Mouse (Mus musculus) kidney, postnatal 14 days (tissue): ENCODE data around the gene Rph3a.
"Not testable (repeated sequence)": the region's sequence is repeated elsewhere in the genome, so short reads cannot be mapped to it uniquely, and the experiment has no call there.

ENCODE experiments used
- DNase-seq: peaks from one replicate; pipeline ENCODE4 v3.0.0; 2022; ENCODE audit warnings: mixed read lengths

Gene Rph3a

DNA sequence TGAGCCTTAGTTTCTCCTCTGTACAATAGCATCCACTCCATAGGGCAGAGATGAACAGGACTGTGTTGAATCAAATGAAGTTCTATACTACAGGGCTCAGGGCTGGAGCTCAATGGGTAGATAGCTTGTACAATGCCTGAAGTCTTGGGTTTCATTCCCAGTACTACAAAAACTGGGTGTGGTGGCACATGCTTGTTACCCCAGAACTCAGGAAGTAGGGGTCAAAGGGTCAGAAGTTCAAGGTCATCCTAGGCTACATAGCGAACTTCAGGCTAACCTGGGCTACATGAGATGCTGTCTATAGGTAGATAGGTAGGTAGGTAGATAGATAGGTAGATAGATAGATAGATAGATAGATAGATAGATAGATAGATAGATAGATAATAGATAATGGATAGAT is 38.6 kb downstream of the Rph3a start:
- no peak for DNase-seq

DNA sequence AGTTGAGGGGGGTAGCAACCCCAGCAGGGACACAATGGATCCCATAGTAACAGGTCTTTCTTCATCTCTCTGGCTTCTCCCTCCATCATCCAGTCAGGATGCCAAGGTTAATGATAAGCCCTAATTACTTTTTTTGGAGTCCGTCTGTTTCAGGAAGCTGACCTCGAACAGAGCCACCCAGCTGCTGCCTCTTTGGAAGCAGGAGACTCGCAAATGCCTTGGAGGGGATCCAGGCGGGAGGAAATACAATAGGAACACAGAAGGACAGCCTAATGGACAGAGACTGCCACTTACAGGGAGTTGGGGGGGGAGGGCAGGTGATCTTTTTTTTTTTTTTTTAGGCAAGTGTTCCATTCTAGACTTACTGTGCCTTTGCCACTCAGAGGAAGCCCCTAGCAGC is 40.2 kb downstream of the Rph3a start:
- peak; percentile 20 for DNase-seq

DNA sequence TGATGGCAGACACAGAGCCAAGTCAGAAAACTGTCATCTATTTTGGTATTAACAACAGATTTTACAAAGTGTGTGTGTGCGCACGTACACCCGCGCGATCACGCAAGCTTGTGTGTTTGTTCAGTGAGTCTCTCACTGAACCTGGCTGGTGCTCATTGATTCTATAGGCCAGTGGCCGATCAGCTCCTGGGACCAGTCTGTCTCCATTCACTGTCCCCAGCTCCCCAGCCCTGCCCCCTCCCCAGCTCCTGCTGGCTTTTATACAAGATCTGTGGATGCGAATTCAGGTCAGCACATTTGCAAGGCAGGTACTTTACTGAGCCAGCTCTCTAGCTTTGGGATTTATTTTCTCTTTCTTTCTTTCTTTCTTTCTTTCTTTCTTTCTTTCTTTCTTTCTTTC is 41.1 kb downstream of the Rph3a start:
- DNase-seq: no peak

DNA sequence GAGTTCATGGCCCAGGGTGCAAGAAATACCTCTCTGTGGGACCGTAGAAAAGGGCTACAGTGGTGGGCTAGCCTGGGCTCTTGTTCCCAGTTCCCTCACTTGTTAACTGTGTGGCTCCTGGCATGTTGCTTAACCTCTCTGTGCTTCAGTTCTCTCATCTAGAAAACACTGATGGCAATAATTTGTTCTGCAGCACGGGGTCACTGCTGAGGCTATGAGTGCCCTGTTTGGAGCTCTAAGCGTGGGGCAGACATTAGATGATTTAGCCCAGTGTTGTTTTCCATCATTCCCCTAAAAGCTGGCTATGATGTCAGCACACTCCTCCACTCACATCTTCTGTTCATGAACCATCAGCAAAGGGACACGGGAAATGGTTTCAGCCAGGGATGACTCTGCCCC is 41.8 kb downstream of the Rph3a start:
- DNase-seq: no peak

DNA sequence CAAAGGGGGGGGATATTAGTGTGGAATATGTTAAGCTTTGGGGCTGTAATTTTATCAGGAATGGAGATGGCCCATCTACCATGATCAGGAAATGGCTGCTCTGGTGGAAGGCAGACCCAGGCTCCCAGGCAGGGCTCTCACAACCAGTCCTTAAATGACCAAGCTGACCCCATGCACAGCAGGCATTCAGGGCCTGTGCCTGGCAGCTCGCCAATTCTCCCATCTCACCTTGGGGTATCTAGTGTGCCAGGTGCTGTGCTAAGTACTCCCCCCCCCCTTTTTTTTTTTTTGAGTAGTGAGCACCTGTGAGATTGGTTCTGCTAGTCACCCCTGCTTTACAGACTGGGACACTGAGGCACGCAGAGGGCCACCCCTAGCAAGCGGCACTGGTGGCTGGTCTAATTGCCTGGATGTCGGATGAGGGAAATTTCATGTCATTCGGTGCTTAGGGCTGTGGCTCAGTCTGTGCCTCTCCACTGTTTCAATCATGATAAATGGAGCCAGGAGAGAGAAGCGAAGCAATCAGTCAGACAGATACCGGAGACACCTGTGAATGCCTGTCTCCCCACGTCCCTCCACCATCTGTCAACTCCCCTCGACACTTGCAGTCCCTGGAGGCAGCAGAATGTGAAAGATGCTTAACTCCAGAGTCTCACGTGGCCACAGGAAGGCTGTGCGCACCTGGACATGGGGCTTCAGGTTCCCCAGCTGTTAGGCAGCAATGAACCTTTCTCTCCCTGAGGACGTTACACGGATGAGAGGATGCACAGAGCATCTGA is 42.3 kb downstream of the Rph3a start:
- no peak for DNase-seq

DNA sequence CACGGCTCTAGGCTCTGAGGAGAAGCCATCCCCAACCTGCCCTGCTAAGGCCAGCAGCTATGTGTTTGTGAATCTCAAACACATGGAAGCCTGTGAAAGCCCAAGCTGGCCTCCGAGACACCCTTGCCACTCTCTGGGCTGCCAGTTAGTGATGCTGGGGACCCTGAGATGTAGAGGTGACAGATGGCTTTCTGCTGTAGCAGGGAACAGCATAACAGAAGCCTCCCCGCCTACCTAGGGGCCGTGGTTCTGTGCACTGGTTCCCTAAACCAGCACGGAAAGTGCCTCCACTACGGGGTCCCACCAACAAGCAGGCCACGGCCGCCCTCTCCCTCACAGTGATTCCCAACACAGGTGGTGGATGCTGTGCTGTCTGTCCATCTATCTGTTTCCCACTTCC is 43.0 kb downstream of the Rph3a start:
- no peak for DNase-seq

DNA sequence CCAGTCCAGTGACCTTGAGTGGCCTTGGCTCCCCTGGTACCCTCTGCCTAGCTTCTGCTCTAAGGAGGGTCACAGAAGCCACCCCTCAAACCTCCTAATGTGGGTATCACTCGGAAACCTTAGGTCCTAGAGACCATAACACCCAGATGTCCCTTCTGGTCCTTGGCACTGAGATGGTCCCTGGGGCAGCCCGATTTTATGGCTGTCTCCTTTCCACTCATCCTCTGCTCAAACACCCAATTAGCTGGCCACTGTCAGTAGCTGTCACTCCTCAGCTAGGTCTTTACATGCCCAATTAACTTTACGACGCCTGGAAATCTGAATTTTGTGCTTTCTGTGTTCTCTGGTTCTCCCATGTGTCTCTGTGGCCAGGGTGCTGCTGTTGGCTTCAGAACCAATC is 43.7 kb downstream of the Rph3a start:
- DNase-seq: no peak

DNA sequence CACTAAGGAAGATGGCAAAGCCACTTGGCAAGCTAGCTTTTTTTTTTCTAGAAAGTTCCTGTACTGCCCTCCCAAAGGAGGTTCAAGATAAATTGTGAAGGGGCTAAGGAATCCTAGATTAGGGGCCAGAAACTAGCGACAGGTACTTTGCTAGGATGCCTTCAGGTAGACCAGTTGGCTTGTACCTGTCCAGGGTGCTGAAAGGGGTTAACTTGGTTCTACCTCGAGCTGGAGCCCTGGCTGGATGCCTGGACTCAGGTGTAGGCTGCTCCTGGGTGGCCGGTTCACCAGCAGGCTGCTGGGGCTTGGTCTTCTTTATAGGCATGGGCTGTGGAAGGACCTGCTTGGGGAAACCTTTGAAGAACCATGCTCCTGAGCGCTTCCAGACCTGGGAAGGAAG is 48.9 kb downstream of the Rph3a start:
- peak; percentile 6 for DNase-seq

DNA sequence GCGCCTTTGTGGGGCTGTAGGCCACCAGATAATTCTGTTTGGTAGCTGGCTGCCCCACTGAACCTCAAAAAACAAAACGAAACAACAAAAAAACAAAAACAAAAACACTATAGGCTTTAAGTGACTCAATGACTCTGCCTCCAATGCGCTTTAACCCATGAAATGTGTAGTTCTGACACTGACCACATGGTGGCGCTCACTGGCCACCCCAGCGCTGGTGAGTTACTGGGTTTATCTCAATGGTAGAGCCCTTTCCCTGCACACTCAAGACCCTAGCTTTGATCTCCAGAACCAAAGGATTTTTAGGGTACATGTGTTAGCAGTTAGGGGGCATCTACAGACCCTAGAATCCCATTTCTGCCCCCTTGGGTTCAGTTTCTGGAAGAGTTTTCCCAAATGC is 55.9 kb downstream of the Rph3a start:
- no peak for DNase-seq

DNA sequence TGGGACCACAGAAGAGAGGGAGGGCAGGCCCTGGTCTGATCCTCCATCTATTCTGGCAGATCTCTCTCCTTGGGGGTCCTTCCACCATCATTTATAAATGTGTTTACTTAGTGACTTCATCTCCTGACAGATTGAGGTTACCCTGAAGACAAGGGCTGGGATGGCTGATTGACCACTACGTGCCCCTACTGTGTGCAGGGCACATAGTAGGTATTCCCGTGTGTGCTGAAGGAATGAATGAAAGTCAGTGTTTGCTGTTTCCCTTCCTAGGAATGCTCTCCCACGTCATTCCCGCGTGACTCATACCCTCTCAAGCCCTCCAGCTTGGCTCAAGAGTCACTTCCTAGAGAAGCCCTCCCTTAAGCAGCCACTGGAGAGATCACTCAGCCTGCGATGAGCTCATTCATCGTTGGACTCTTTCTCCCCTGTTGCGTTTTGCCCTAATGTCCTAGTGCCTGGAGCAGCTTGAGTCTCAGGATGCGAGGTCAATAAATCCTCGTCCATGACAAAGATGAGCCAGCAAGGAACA is 57.6 kb downstream of the Rph3a start:
- no peak for DNase-seq

DNA sequence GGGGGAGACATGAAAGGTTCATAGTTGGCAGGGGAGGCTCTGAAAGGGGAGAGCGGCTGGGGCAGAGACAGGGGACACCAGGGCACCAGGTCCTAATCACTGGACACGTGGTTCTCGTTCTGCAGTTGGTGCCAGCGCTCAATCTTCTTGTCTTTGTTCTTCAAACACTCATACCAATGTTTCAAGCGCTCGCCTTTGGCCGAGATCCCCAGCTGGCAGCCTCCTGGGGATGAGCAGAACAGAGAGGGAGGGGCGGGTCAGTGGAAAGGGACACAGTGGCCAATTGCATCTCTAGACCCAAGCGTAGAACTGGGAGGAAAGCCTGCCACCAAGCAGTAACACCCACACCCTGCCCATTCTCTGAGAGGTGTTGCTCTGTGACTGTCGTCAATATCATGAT is 67.8 kb downstream of the Rph3a start:
- no peak for DNase-seq

DNA sequence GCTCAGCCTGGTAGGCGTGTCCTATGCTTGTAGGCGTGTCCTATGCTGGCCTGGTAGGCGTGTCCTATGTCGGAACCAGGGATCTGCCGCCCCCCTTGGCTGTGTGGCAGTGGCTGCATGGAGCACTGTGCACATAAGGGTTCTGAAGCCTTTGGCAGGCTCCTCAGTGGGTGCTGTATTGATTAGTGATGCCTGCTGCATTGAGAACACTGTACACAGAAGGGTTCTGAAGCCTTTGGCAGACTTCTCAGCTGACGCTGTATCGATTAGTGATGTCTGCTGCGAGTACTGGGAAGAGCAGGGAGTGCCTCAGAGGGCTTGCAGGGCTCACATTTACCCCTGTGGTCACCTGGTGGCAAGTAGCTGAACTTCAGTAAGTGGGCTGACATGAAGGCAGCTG is 71.3 kb downstream of the Rph3a start:
- DNase-seq: no peak

DNA sequence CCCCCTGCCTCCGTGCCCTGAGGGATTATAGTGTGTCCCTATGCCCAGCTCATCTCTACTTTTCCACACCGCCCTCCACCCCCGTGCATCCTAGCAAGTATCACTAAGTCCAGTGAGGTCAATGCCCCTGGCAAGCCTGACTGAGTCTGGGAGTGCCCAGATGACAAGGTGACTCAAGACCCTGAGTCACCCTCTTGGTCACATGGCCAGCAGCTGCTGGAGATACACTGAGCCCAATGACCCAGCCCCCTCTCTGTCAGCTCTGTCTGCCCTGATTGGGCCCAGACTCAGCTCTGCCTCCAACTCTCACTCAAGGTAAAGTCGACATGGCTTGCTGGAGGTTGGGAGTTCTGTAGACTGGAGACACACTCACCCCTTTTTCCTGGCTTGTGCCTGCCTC is 72.1 kb downstream of the Rph3a start:
- DNase-seq: no peak

DNA sequence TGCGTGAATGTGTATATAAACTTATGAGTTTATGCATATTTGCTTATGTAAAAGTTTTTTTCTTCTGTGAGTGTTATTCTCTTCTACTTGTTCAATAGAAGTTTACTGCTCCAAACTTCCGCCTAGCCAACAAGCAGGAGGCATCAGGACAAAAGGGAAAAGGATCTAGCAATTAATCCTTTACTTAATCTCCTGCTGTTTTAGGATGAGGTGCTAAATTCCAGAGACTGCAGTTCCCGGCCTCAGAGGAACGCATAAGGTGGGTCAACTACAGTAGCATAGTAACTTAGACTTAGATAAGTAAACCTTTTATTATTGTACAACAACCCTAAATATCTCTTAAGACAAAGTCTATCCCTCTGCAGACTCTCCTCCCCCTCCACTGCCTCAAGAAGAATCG is 75.9 kb downstream of the Rph3a start:
- DNase-seq: no peak

DNA sequence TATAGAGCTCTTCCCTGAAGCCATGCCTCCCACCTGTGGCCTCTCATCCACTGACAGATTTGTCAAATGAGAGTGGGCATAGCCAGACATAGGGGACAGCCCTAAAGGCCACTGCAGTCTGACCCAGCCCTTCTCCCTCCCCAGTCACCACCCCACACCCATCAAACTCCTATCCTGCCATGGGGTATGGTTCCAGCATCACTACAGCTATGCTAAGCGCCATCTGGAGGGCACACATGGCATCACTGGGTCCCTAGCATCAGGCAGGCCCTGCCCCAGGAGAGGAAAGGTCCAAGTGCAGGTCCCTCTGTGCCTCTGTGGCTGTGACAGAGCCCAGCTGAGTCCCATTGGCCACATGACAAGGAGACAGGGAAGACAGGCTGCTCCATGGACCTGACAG is 82.9 kb downstream of the Rph3a start:
- no peak for DNase-seq

DNA sequence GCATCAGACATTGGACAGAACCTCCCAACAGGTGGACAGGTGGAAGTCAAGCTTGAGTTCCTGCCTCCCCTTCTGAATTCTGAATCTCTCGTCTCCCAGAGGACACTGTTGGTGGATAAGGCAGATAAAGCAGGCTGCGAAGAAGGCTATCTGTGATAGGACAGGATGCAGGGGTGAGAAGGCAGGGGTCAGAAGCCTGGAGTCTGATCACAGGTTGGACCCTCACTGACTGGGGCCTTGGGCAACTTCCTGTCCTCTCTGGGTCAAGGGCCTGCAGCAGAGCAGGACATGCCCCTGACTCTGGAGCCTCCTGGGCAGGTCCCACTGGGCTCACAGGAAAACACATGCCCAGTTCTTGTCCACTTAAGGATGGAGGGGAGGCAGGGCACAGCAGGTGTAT is 83.6 kb downstream of the Rph3a start:
- DNase-seq: not testable (repeated sequence)

DNA sequence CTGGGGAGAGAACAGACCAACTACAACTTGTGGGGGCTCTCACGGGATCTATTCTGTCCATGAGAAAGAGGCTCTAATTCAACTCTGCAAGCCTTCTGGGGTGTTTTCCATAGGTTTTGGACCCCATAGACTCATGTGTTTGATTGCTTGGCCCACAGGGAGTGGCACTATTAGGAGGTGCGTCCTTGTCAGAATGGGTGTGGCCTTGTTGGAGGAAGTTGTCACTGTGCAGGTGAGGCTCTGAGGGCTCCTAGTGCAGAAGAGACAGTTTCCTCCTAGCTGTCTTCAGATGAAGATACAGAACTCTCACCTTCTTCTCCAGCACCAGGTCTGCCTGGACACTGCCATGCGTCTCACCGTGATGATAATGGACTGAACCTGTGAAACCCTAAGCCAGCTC is 85.4 kb downstream of the Rph3a start:
- DNase-seq: not testable (repeated sequence)

DNA sequence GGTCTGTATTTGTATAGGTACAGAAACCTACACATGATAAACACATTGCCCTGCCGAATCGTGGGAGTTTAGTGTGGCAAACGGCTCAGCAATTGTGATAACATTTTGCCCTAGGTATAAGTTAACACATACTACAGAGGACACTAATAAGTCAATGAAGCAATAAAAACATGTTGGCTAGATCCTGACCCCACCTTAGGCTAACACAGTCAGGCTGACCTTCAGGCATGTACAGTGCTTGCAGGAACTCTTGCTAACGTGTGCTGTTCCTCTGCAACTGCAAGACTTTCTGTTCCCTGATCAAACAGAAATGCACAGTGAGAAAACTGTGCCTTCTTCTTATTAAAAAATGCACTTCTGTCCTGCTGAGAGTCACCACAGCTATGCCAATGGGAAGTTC is 85.9 kb downstream of the Rph3a start:
- DNase-seq: no peak

DNA sequence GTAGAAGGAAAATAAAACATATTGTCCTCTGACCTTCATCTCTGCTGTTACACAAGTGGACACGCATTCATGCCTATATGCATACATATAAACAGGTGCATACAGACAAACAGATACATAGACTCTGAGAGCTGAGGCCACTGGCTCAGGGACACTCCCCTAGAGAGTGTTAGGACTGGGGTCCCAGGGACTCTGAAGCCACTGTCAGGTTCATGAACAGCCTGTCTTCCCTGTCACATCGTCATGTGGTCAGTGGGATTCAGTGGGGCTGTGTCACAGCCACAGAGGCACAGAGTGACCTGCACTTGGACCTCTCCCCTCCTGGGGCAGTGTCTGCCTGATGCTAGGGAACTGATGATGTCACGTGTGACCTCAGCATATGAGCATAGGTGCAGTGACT is 89.6 kb downstream of the Rph3a start:
- DNase-seq: no peak

DNA sequence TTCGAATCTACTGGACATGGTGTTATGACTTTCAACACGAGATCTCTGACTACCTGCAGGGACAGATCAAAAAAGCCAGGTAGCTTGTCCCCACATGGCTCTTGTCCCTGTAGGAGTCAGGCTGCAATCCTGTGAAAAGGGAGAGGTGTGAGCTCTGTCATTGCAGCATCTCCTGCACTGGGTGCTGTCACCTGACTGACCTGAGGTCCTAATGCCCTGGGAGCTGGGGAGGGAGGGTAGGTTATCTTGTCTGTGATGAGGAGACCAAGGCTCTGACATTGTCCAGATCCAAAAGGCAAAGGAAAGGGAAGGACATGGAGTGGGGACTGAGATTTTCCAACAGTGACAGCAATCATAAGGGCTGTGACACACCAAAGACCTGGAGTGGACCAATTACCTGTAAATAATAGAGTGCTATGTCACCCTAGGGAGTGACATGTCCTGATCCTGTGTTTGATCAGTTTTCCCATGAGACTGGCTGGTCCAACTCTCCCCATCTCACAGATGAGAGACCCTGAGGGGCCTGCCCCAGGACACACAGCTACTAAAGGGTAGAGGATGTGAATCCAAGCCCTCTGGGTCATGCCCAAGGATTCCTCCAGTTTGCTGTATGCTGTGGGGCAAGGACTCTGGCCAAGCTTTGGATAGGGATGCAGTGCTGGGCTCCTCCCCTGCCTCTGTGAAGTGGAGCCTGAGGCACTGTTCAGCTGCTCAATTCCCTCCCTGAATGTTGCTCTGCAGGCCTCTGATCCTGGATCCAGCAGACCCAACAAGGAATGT is 90.5 kb downstream of the Rph3a start:
- not testable (repeated sequence) for DNase-seq

DNA sequence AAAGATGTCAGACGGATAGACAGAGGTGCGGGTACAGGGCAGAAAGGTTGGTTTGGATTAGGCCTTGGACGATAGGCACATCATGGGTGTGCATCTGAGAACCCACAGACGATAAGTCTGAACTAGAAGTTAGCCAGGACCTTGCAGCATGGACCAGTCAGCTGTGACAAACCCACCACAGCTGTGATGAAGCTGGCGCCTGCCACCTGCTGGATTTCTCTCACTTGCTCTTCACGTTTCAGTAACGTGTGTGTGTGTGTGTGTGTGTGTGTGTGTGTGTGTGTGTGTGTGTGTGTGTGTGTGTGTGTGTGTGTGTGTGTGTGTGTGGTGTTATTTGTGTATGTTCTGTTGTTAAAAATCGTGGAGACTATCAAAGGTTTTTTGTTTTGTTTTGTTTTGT is 95.7 kb downstream of the Rph3a start, which contains the start of gene Oas1d:
Gene Oas1d (plus strand): TSS at position 333 of the 400 bp plus-strand sequence.
- not testable (repeated sequence) for DNase-seq

DNA sequence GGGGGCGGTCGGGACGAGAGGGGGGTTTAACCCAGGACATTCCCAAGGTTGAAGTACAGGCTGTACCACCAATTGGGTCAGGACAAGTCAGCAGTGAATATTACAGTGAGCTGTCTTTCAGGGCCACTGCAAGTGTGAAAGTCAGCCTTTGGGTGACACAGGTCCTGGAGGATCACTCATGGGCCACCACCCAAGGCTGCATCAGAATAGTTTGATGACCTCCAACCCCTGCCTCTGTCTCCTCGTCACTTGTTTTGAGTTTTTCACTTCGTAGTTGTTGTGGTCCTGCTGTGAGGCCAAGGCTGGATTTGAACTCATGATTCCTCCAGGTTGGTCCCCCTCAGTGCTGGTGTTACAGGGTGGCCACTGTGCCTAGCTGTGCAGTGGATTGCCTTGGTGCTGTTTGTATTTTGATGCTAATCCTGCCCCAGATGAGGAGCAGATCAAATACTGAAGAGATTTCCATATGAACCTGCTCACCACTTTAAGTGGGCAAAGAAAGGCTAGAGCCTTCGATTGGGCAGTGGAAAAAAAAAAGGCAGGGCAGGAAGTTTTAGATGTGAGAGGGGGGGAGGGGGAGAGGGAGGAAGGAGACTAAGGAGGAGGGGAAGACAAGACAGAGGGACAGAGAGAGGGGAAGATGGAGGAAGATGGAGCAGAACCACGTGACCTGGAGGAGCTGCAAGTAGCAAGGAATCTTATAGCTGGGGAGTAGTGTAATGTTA is 101.5 kb downstream of the Rph3a start:
- DNase-seq: no peak
